Mouse (Mus musculus) right cerebral cortex, postnatal 25 days (tissue): ENCODE results near the gene Nav2.

Experiments used
- DNase-seq: peaks from one replicate; pipeline ENCODE4 v3.0.0; 2022

Gene Nav2

DNA sequence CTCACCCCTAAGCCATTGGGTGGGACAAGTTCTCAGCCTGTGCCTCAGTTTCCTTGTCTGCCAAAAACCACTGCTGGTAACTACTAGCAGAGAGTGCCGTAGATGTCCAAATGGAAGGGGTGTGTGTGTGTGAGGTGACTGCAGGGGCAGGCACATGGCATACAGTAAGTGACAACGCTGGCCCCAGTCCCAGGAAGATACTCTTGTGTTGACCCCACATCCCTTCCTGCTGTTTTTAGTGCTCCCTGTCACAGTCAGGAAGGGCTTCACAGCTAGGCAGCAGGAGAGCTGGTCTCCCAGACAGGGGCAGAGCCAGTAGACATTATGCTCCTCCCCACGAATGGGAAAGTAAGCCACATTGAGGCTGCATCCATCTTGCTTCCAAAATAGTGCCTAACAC, 264.4 kb downstream of the Nav2 start:
- DNase-seq = no peak

DNA sequence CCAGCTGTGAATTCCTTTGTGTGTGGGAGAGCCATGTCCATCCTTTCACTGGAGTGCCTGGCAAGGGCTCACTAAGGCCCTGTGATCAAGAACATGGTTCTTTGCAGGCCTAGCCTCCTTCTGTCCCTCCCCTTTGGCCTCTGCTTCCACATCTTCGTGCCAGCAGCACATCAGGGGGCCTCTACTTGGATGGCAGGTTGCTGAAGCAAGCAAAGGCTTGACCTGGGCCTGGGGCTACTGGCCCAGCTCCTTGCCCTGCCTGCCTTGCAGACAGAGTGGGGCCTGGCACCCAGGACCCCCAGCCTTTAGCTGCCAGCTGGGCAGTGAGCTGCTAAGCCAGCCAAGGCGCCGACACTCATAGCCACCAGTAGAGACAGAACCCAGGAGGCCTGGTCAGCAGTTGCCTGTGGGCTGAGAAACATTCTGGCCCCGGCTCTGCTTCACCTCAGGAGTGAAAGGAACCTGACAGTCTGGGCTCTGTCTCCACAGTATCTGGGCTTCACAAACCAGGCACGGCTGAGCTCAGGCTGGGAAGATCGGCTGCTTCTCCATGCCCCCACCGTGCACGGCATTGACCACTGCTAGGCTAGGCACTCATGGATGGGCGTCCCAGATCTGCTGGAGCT, 267.4 kb downstream of the Nav2 start:
- no peak for DNase-seq

DNA sequence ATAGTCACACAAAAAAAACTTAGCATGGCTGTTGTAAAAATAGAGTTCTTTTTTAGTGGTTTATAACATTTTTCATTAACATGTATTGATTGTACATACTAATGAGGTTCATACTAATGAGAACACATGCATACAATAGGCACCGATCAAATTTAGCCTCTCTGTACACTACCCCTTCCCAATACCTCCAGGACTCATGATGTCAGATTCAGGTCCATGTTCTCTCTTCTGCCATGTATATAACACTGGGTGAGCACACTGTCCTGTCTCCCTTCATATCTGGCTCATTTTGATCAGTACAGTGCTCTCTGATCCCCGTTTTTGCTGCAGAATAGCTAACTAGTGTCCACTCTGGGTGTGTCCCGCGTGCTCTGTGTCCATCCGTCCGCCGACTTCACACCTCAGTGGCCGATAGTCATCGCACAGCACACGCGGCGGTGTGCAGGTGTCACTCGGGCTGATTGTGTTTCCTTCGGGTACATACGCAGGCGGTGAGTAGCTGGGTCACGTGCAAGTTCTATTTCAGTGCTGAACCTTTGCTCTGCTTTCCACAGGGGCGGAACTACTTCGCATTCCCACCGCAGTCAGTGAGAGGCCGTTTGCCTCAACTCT, 268.2 kb downstream of the Nav2 start:
- no peak for DNase-seq

DNA sequence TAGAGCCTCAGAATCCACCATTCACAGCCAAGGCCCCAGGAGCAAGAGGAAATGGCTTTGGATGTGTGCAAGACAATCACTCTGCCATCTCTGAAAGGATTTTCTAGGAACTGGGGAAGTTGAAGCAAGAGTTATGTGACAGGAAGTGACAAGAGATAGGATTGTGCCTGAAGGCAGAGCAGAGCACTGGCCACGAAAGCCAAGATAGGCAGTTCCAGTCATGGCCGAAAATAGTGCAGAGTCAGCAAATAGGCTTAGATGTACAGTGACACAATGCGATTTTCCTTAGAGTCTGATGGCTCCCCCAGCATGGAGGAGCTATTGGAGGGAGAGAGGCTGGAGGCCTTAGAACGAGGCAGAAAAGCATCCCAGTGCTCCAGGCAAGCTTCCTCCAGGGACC, 269.7 kb downstream of the Nav2 start:
- no peak for DNase-seq

DNA sequence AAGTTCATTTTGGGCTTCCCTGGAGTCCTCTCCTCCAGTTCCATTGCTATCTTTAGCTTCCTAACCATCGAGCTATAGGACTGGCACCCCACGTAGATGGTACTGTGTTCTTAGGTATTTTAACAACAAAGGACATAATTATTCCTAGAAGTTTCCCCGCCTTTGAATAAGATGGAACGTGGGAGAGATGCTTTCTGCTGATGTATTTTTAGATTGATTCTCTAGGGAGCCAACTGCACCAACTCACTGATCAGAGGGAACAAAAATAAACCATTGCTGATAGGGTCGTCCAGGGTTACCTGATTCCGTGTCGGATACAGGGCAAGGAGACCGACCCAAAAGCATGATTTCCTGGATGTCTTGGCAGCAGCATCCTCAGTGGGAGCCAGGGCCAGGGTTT, 272.5 kb downstream of the Nav2 start:
- DNase-seq = no peak

DNA sequence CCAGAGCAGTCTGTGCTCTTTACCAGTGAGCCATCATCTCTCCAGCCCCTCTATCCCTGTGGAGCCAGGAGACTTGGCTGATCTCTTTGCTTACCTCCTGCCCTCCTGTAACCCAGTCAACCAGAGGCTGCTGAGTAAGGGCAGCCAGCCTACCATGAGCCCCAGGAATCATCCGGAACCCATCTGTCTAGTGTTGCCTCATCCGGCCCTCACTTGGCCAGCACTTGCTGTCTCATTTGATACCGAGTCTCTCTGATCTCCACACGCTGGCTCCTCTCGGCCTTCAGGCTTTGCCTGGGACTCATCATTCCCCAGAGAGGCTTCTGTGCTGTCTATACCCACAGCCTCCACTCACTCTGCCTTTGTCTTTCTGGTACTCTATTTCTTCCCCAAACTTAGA, 273.9 kb downstream of the Nav2 start:
- no peak for DNase-seq

DNA sequence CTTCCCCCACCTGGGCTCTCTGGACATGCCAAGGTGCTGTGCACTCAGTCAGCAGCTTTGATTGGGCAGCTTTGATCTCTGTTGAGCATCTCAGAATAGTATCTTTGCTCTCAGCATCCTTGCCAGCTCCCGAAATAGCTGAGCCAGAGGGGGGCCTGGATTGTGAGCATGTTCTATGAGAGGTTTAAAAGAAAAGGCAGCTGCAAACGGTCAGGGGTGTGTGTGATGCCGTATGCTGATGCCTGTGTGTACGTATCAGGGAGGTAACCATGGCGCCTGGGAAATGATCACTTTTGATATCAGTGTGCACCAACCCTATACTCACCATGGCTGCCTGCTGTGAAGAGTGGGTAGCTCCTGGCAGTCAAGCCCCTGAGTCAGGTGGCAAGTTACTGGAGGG, 275.2 kb downstream of the Nav2 start:
- peak; percentile 26 for DNase-seq

DNA sequence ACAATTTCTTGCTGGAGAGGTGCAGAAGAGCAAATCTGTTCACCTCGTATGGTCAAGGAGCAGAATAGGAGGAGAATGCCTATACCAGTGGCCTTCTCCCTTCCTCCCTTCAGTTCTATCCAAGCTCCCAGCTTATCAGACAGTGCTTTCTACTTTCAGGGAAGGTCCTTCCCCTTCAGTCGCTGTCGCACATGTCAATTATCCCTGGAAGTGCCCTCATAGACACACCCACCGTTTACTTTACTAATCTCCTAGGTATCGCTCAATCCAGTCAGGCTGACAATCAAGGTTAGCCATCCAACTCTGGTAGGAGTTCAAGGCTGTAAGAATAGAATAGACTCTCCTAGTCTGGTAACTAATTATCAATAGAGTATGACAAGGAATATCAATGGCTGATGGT, 277.5 kb downstream of the Nav2 start:
- no peak for DNase-seq

DNA sequence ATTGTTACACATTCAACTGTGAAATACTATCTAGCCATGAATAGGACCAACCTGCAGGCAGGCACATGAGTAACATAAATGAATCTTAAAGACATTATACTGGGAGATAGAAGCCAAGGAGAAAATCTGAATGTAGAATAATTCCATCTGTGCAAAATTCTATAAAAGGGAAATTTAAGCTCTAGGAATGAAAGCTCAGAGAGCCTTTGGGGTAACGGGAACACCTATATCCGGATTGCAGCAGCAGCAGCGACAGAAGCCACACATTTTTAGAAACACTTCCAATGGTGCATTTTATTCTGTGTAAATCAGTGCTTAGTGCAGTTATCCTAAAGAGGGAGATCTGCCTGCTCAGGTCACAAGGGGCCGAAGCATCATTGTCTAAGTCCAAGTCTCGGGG, 280.8 kb downstream of the Nav2 start:
- no peak for DNase-seq

DNA sequence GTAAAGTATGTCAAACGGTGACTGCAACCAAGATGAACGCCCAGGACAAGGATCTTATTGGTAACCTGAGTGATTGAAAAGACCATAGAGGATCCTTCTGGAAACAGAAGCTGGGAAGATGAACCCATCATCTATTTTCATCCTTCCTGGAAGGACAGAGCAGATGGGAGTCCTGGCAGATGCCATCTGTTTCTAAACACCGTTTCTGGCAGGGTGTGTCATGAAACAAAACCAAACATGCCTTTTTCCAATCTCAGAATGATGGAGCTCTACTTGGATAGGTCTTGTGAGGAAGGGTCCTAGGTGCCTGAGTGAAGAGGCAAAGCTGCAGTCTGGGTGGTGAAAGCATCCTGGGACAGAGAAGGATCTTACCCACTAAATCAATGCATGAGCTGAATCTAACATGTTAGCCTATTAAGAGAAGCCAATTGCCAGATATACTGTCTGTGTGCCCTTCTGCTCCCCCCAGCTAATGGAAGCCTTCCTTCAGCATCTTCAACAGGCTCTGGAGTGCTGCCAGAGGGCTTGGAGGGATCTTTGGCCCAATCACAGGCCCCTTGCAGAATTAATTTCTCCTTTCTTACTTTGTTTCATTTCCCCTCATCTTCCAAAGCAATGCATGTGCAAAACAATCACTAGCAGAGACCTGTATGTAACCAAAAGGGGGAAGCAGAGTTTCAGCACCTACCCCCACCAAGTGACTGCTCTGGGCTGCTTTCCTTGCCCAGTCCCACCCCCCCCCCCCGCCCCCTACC, 281.9 kb downstream of the Nav2 start:
- no peak for DNase-seq

DNA sequence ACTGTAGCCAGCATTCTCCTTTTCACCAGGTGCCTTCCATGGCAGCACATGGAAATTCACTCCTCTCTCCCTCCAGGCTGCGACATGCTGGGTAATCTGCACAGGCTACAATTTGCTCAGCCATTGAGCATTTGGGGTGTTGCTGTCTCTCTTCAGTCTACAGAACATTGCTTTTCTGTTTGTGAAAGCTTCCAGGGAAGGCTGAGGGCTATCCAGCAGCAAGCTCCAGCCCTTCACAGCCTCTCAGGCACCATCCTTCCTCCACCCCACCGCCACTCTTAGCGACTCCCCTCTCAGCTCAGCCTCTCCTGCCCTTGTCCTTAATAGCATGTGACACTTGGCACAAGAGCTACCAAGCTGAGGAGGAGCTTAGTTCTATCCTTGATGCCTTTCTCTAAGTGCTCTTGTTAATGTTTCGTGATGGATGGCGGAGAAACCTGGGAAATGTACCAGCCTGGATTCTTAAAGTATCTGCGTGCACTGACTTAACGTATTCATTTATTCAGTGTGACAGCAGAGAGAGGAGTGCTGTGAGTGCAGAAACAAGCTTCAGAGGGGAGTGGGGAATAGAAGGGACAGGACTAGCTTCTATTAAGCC, 282.7 kb downstream of the Nav2 start:
- DNase-seq = no peak

DNA sequence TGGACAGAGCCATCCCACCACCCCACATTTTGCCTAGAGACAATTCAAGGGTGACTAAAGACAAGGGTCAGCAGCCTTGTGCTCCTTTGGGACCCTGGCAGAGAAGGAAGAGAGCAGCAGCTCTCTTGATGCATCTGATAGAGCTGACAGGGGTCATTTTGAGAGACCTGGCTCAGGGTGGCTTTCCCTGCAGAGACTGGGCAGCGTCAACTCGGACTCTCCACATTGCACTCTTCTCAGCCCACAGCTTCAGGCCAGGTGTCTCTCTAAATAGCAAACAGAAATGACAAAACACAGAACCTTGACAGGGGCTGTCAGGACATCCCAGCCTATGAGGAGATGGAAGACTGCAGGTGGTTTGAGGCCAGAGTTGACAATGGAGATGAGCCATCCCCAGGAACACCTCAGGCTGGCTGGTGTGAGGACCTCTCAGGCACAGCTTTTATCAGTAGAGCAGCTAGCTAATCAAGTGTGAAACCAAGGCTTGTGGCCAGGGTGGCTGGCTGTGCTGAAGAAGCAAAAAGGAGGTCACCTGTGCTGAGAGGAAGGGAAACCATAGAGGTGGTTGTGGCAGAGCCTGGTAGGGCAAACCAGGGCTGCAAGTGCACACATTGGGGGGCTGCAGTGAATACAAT, 283.7 kb downstream of the Nav2 start:
- no peak for DNase-seq

DNA sequence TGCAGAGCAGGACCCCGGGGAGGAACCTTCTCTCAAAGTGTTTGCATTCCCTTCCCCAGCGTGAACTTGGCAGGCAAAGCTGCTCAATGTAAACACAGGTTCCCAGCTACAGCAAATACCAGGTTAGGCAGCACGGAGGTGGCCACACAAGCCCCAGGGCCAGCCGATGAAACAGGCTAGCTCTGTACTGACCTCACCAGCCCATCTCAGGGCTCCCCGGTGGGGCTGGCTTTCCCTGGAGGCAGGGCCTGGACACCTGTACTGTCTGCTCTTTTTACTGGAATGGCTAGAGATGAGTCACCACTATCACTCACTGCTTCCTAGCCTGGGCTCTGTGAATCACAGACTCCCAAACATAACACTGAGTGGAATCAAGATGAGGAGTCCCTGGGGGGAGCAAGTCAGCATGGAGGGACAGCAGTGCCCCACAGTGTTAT, 287.2 kb downstream of the Nav2 start:
- DNase-seq = no peak

DNA sequence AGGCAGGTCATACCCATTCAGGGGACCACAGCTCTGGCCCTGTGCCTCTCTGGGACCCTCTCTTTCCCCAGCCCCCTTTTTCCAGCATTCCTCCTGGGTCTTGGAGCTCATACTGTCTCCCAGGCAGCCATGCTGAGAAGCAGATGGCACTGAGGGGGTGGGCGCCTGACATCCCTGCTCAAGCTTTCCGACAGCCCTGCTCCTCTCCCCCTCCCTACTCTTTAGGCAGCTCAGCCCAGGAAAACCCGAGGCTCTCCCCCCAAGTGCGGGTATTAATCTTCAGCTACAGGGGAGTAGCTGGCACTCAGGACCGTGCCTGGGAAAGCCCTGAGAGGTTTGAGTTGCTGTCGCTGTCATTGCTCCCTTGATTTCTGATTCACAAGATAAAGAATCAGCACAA, 290.9 kb downstream of the Nav2 start:
- DNase-seq = peak; percentile 59

DNA sequence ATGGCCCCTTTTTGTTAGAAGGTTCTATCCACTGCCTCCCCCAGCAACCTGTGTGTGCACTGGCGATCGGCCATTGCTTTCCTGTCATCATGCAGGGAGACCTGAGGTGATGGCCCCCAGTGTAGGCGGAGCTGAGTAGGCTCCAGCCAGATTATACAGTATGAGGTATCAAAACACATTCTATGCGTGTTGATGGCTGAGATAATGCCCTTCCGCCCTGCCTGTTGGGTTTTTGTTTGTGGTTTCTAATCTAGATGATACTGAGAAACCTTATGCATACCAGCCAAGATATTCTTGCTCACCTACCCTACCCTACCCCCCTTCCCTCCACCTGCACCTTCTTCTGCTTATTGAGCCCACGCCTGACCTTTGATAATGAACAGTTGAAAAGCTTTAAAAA, 291.8 kb downstream of the Nav2 start:
- DNase-seq = no peak

DNA sequence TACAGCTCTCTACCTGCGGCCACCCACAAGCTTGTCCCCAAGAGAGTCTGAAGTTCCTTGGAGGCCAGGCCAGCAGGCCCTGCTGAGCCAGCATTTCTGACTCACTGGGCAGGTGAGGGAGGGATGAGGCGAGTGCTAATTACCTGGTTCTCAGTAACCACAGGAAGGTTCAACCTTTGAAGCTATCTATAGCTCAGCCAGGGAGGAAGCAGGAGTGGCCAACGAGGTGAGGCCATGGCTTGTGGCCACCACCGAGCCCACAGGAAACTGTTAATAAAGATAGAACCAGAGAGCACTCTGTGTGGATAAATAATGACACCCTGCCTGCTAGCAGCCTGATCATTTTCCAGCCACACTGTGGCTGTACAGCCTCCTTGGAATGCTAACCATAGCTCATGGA, 294.5 kb downstream of the Nav2 start:
- DNase-seq = no peak

DNA sequence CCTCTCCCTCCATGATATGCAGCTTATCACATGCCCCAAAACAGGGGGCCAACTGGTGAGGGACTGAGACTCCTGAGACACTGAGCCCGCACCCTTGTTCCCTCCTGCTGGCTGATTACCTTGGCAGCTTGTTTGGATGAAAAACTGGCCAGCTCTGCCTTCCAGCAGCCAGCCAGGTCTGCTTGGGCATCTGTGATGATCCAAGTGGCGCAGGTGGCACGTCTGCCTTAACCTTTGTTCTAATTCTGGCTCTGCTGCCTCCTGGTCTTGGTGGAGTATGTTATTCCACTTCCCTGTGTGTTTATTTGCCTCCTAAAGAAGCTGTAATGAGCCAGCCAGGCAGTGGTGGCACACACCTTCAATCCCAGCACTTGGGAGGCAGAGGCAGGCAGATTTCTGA, 296.3 kb downstream of the Nav2 start:
- DNase-seq = no peak

DNA sequence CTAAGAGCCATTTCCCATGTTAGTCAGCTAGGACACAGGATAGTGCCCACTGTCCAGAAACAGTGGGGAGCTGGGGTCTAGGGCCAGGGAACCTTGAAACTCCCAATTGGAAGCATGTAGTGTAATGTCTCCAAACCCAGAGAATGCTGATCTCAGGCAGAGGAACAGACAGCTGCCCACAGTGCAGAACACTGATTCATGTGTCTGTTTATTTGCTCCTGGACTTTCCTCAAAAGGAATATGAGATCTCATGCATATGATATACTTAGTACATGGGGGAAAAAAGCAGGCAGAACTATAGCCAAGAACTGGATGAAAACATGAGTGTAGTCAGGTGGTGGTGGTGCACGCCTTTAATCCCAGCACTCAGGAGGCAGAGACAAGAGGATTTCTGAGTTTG, 297.0 kb downstream of the Nav2 start:
- DNase-seq = no peak

DNA sequence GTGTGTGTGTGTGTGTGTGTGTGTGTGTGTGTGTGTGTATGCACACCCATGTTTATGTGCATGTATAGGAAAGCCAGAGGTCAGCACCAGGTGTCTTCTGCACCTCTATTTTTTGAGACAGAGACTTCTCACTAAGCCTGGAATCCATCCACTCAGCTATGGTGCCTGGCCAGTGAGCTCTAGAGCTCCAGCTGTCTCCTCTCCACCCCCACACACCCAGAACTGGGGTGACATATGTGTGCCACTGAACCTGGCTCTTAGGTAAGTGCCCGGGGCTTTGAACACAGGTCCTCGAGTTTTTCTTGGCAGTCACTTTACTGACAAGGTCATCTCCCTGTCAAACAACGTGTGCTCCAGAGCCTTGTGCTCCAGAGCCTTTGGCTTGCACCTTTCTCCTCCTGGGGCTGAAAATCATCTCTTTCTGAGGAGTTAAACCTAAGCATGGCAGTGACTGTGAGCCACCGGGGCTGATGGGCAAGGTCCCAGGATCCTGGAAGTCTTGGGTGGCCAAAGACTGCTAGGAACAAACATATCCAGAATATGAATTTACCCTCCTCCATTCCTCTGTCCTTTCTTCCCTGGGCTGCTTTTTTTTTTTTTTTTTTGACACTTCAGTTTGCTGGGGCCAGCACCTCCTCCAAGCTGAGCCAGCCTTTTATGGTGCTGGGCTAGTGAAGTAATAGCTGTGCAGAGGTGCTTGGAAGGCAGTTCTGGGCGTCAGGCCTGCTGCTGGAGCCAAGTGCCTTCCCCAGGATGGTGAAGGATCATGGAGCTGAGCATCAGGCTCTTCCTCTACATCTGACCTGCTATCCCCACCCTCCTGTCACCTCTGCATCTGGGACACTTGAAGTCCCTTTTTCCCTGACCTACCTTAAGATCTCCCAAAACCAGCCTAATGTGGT, 298.5 kb downstream of the Nav2 start:
- DNase-seq = no peak

DNA sequence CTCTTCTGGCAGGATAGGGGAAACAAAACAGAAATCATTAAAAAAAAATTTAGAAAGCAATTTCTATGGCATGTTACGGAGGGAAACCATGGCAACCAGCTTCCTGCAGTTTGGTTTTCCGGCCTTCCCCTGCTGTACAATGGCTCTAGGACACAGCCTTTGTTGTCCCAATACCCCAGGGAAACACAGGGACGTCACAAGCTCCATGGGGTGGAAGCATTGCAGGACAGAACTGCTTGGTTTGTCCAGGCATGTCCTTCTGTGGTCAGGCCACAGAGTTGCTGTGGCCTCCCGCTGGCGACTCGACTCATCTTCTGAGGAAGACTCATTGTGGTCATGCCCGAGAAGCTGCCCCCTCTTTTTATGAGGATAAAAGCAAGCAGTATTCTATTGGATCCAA, 301.0 kb downstream of the Nav2 start:
- no peak for DNase-seq

DNA sequence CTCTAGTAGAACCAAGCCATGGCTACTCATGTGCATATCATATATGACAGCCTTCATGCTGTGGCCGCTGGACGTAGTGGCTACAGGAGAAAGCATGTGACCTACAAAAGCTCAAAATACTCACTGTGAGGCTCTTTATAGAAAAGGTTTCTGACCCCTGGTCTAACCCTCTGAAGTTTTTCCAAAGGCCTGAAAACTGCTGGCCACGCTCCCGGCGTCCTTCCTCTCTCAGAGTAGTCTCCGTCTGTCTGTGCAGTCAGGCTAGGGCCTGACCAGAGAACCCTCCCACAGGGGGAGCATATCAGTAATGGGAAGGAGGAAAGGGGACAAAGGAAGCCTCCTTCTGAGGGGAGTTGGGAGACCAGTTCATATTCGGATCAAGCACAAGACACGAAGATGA, 302.2 kb downstream of the Nav2 start:
- DNase-seq = no peak

DNA sequence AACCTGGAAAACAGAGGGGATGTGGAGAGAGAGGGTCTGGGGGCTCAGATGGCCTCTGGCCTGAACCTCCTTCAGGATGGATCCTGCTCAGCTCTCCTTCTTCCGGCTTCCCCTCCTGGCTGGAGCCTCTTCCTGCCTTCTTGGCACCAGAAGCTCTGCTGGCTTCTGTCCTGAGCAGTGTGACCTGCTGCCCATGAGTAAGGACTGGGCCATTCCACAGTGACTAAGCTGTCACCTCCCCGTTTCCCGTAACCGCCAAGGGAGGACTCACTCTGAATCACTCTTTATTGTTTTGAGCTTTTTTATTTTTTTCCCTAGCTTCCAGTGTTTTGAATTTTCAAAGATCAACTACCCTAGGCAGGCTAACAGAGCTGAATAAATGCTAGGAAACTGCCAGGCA, 304.5 kb downstream of the Nav2 start:
- no peak for DNase-seq

DNA sequence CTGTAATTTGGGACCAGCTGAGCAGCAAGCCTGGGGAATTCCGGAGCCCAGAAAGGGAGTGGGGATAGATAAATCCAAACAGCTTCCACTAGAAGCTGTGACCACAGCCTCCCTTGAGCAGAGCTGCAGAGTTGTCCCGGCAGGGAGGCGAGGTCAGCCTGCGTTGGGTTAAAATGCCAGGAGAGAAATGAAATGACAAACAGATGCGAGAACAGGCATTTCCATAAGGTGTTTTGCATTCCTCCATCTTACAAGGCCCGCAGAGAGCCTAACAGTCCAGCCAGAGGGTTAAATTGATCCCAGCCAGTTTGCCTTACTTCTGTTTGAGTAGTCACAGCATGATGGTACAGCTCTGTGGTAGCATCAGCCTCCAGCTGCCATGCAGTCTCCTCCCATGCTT, 309.3 kb downstream of the Nav2 start:
- DNase-seq = no peak
